Mouse (Mus musculus): ENCODE data around the gene Atp6v0d1. TPM values are rescaled to one million over a fixed set of nuclear protein-coding genes. Genes with fewer than 3 reads are reported as not detected.
A peak's percentile ranks its signal among the peaks of the same experiment; 100 is the strongest.

Atp6v0d1 gene
- polyA plus RNA-seq, 1 experiment from 2014 or later, result 273 TPM

GRCm38 (mm10) chr8:105546384-105547350, 19.2 kb downstream of the Atp6v0d1 start:
- Histone ChIP-seq H3K27ac (ENCODE audit: low read depth, low read length) (no peak overlapping the region), H3K4me1 (ENCODE audit: control insufficient read depth, insufficient read depth, low read depth, low read length) (peaks cover 18% of the 10 kb centered on the region), H3K9me3 (ENCODE audit: control insufficient read depth, low read length) (no peaks in the 10 kb centered on the region), H3K9ac (ENCODE audit: low read depth, low read length) (no peak overlapping the region), H3K36me3 (ENCODE audit: control insufficient read depth, insufficient read depth, low read length) (0 out of 2 replicates have a peak, but pooled peaks cover 3% of the 10 kb centered on the region), H3K4me2 (ENCODE audit: low read length) (no peak overlapping the region), H3K27me3 (replicated peaks; ENCODE audit: control insufficient read depth, insufficient read depth, low read length) (no peaks in the 10 kb centered on the region), H3K4me3 (ENCODE audit: low read length) (no peak overlapping the region)
- no peak for ATAC-seq
- WGBS, result 82% methylated on average over 6 of the region's 6 CpGs

GRCm38 (mm10) chr8:105545249-105545648, 20.6 kb downstream of the Atp6v0d1 start:
- H3K9ac ChIP-seq (ENCODE audit: low read depth, low read length), result no peak overlapping the region
- ATAC-seq, result 0 out of 2 replicates have a peak, but pooled peaks have one; percentile 15
- no peak overlapping the region for H3K4me2 ChIP-seq (ENCODE audit: low read length)
- peaks cover 18% of the 10 kb centered on the region for H3K4me1 ChIP-seq (ENCODE audit: control insufficient read depth, insufficient read depth, low read depth, low read length)
- WGBS, result 88% methylated on average over 3 of the region's 3 CpGs
- no peaks in the 10 kb centered on the region for H3K27me3 ChIP-seq (replicated peaks; ENCODE audit: control insufficient read depth, insufficient read depth, low read length)
- H3K4me3 ChIP-seq (ENCODE audit: low read length), result no peak overlapping the region
- H3K9me3 ChIP-seq (ENCODE audit: control insufficient read depth, low read length), result no peaks in the 10 kb centered on the region
- H3K27ac ChIP-seq (ENCODE audit: low read depth, low read length), result peak overlapping the region; percentile 56; the same call in 1 of the 2 replicates
- 0 out of 2 replicates have a peak, but pooled peaks cover 3% of the 10 kb centered on the region for H3K36me3 ChIP-seq (ENCODE audit: control insufficient read depth, insufficient read depth, low read length)

- H3K27me3 ChIP-seq (replicated peaks; ENCODE audit: control insufficient read depth, insufficient read depth, low read length), result no peaks in the 10 kb centered on the region
- H3K36me3 ChIP-seq (ENCODE audit: control insufficient read depth, insufficient read depth, low read length), result 0 out of 2 replicates have a peak, but pooled peaks cover 3% of the 10 kb centered on the region
- WGBS, result 47% methylated on average over 7 of the region's 7 CpGs
- H3K9ac ChIP-seq (ENCODE audit: low read depth, low read length), result no peak overlapping the region; the same call in 1 of the 2 replicates
- no peak overlapping the region for H3K4me2 ChIP-seq (ENCODE audit: low read length)
- peak; percentile 43; the same call in 1 of the 2 replicates for ATAC-seq
- peaks cover 18% of the 10 kb centered on the region for H3K4me1 ChIP-seq (ENCODE audit: control insufficient read depth, insufficient read depth, low read depth, low read length)
- no peak overlapping the region for H3K4me3 ChIP-seq (ENCODE audit: low read length)
- H3K9me3 ChIP-seq (ENCODE audit: control insufficient read depth, low read length), result no peaks in the 10 kb centered on the region
- peak overlapping the region; percentile 56; the same call in 1 of the 2 replicates for H3K27ac ChIP-seq (ENCODE audit: low read depth, low read length)
These were observed 21.2 kb downstream of the Atp6v0d1 start for GRCm38 (mm10) chr8:105544544-105545205.

GRCm38 (mm10) chr8:105543703-105544102, 22.1 kb downstream of the Atp6v0d1 start:
- Histone ChIP-seq H3K36me3 (ENCODE audit: control insufficient read depth, insufficient read depth, low read length) (peaks cover 9% of the 10 kb centered on the region), H3K27me3 (replicated peaks; ENCODE audit: control insufficient read depth, insufficient read depth, low read length) (no peaks in the 10 kb centered on the region), H3K4me2 (ENCODE audit: low read length) (no peak overlapping the region), H3K4me3 (ENCODE audit: low read length) (no peak overlapping the region), H3K9me3 (ENCODE audit: control insufficient read depth, low read length) (no peaks in the 10 kb centered on the region), H3K9ac (ENCODE audit: low read depth, low read length) (no peak overlapping the region; the same call in 1 of the 2 replicates), H3K27ac (ENCODE audit: low read depth, low read length) (no peak overlapping the region), H3K4me1 (ENCODE audit: control insufficient read depth, insufficient read depth, low read depth, low read length) (peaks cover 18% of the 10 kb centered on the region)
- no peak for ATAC-seq
- 59% methylated on average over 1 of the region's 1 CpGs for WGBS

- Histone ChIP-seq H3K4me2 (ENCODE audit: low read length) (no peak overlapping the region), H3K27ac (ENCODE audit: low read depth, low read length) (no peak overlapping the region), H3K9ac (ENCODE audit: low read depth, low read length) (no peak overlapping the region), H3K4me1 (ENCODE audit: control insufficient read depth, insufficient read depth, low read depth, low read length) (peaks cover 18% of the 10 kb centered on the region), H3K9me3 (ENCODE audit: control insufficient read depth, low read length) (no peaks in the 10 kb centered on the region), H3K4me3 (ENCODE audit: low read length) (no peak overlapping the region), H3K27me3 (replicated peaks; ENCODE audit: control insufficient read depth, insufficient read depth, low read length) (no peaks in the 10 kb centered on the region), H3K36me3 (ENCODE audit: control insufficient read depth, insufficient read depth, low read length) (peaks cover 10% of the 10 kb centered on the region)
- no peak for ATAC-seq
- 94% methylated on average over 2 of the region's 2 CpGs for WGBS
These were observed 23.0 kb downstream of the Atp6v0d1 start for GRCm38 (mm10) chr8:105542808-105543207.

- 94% methylated on average over 3 of the region's 3 CpGs for WGBS
- H3K4me1 ChIP-seq (ENCODE audit: control insufficient read depth, insufficient read depth, low read depth, low read length), result peaks cover 18% of the 10 kb centered on the region
- H3K36me3 ChIP-seq (ENCODE audit: control insufficient read depth, insufficient read depth, low read length), result peaks cover 12% of the 10 kb centered on the region
These were observed 23.7 kb downstream of the Atp6v0d1 start for GRCm38 (mm10) chr8:105542032-105542656.

GRCm38 (mm10) chr8:105538940-105539339, 26.9 kb downstream of the Atp6v0d1 start:
- Histone ChIP-seq H3K4me1 (ENCODE audit: control insufficient read depth, insufficient read depth, low read depth, low read length) (peaks cover 2% of the 10 kb centered on the region; the same call in 1 of the 2 replicates), H3K4me2 (ENCODE audit: low read length) (no peak overlapping the region), H3K36me3 (ENCODE audit: control insufficient read depth, insufficient read depth, low read length) (peaks cover 20% of the 10 kb centered on the region), H3K27ac (ENCODE audit: low read depth, low read length) (no peak overlapping the region), H3K9ac (ENCODE audit: low read depth, low read length) (no peak overlapping the region), H3K9me3 (ENCODE audit: control insufficient read depth, low read length) (no peaks in the 10 kb centered on the region), H3K4me3 (ENCODE audit: low read length) (no peak overlapping the region), H3K27me3 (replicated peaks; ENCODE audit: control insufficient read depth, insufficient read depth, low read length) (no peaks in the 10 kb centered on the region)
- WGBS, result 89% methylated on average over 4 of the region's 4 CpGs
- ATAC-seq, result no peak

More at GRCm38 (mm10) chr8:105542032-105542656, 23.7 kb downstream of the Atp6v0d1 start:
- ATAC-seq, result no peak
- Histone ChIP-seq H3K27ac (ENCODE audit: low read depth, low read length) (no peak overlapping the region), H3K4me2 (ENCODE audit: low read length) (no peak overlapping the region), H3K4me3 (ENCODE audit: low read length) (no peak overlapping the region), H3K27me3 (replicated peaks; ENCODE audit: control insufficient read depth, insufficient read depth, low read length) (no peaks in the 10 kb centered on the region), H3K9me3 (ENCODE audit: control insufficient read depth, low read length) (no peaks in the 10 kb centered on the region), H3K9ac (ENCODE audit: low read depth, low read length) (no peak overlapping the region)

- no peaks in the 10 kb centered on the region for H3K9me3 ChIP-seq (ENCODE audit: control insufficient read depth, low read length)
- no peak overlapping the region for H3K27ac ChIP-seq (ENCODE audit: low read depth, low read length)
- no peak overlapping the region for H3K4me3 ChIP-seq (ENCODE audit: low read length)
- ATAC-seq, result peak; percentile 45; the same call in 1 of the 2 replicates
- peaks cover 20% of the 10 kb centered on the region for H3K36me3 ChIP-seq (ENCODE audit: control insufficient read depth, insufficient read depth, low read length)
- H3K4me1 ChIP-seq (ENCODE audit: control insufficient read depth, insufficient read depth, low read depth, low read length), result peaks cover 4% of the 10 kb centered on the region; the same call in 1 of the 2 replicates
- WGBS, result 84% methylated on average over 6 of the region's 6 CpGs
- no peaks in the 10 kb centered on the region for H3K27me3 ChIP-seq (replicated peaks; ENCODE audit: control insufficient read depth, insufficient read depth, low read length)
- no peak overlapping the region for H3K9ac ChIP-seq (ENCODE audit: low read depth, low read length)
- no peak overlapping the region for H3K4me2 ChIP-seq (ENCODE audit: low read length)
These were observed 28.7 kb downstream of the Atp6v0d1 start for GRCm38 (mm10) chr8:105537011-105537677.

Measured in hindbrain, embryonic 16.5 days (tissue).